Mouse (Mus musculus) skeletal muscle tissue, postnatal 0 days (tissue): ENCODE results near the gene March8. TPM values are rescaled to one million over a fixed set of nuclear protein-coding genes. Genes with fewer than 3 reads are reported as not detected.

ENCODE experiments used
- polyA plus RNA-seq: library from polyadenylated mRNA; unstranded; fragments of >200 nt; fragmentation: Nextera tagmentation; extraction: Ambion mirVana; gene quantifications from 2 replicates; pipeline ENCODE4 v1.2.1, GENCODE M21; 2015

March8 gene
- 15.8 and 17.0 TPM in 2 replicates for polyA plus RNA-seq

GRCm38 (mm10) chr6:116337835-116338501 is at the start of gene March8:
Gene March8 (plus strand): TSS chr6:116338024.

Other genes starting within 250 kb of the March8 start
- 10.4 TPM in 2 replicates for gene Tmcc1, start 144.5 kb upstream of the March8 start, polyA plus RNA-seq
- gene Washc2, start 130.0 kb upstream of the March8 start, polyA plus RNA-seq = 23.1 and 24.7 TPM in 2 replicates
- gene Zfand4, start 73.8 kb upstream of the March8 start, polyA plus RNA-seq = 1.9 and 2.1 TPM in 2 replicates
- gene Alox5, start 123.2 kb downstream of the March8 start, polyA plus RNA-seq = 2.0 and 2.9 TPM in 2 replicates
- gene Olfr211, start 151.1 kb downstream of the March8 start, polyA plus RNA-seq = not detected in 2 replicates
- not detected in 2 replicates for gene Olfr212, start 168.5 kb downstream of the March8 start, polyA plus RNA-seq
- not detected in 2 replicates for gene Olfr213, start 200.4 kb downstream of the March8 start, polyA plus RNA-seq
- 0.33 and 0.42 TPM in 2 replicates for gene Gm5580, start 213.1 kb downstream of the March8 start, polyA plus RNA-seq
- gene Olfr214, start 216.2 kb downstream of the March8 start, polyA plus RNA-seq = not detected in 2 replicates
- gene Olfr215, start 246.2 kb downstream of the March8 start, polyA plus RNA-seq = not detected in 2 replicates